Mouse (Mus musculus) pancreas, adult 10 weeks (tissue): ENCODE data around the gene Rnf224. TPM values are rescaled to one million over a fixed set of nuclear protein-coding genes. Genes with fewer than 3 reads are reported as not detected.

ENCODE experiments used
- polyA plus RNA-seq: library from polyadenylated mRNA; stranded (reverse); fragments of 350-450 nt; fragmentation: Illumina TruSeq; extraction: RNeasy Lipid Tissue Mini Kit (QIAGEN cat#74804); gene quantifications from one replicate; pipeline ENCODE4 v1.2.3, GENCODE M21; 2015; ENCODE audit warnings: low read depth, low replicate concordance; ENCODE audit not compliant: insufficient read depth

The Rnf224 gene
- not detected for polyA plus RNA-seq

DNA sequence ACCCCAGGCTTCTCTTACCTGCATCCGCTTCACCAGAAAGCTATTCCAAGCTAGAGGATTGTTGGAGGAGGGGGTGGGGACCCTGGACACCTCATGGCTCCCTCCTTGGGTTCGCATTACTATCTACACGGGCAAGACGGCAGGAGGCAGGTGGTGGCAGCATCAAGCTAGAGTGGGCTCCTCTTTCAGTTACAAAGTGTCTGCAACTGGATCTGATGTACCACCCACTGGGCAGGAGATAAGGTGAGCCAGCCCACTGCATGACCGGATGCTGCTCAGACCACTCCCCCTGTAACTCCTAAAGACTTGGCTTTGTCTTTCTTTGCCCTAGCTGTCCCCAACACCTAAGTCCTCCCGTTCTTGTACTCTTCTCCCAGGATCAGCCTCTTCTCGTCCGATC, at the start of gene Rnf224:
TSS of gene Rnf224 (minus strand) at position 174 of the 400 bp plus-strand sequence.

DNA sequence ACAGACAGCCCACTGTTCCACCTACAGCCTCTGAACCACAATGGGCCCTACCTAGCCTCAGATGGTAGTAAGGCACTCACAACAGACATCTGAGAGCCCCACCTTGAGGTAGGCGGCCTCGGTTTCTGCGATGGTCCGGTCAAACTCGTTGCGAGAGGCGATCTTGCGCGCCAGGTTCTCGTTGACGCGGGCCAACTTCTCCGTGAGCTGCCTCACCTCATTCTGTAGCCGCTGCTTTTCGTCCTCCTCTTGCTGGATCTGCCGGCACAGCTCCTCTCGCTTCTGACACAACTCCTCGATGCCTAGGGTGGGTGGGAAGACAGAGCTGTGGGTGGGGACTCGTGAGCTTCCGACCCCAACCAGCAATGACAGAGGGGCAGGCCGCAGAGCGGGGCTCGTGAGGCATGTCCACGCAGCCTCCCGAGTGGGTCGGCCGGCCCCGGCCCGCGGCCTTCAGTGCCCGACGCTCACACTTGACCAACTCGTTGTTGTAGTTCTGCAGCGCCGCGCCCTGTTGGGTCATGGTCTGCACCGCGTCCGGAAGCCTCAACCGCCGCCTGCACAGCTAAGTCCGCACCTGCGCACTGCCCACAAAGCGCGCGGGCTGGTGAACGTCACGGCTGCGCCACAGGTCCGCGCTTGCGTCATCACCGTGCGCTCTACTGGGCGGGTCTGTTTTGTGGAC, 35.4 kb upstream of the Rnf224 start, which contains the start of the genes Ssna1 and Anapc2:
TSS of gene Ssna1 (minus strand) at position 612 of the 685 bp plus-strand sequence.
TSS of gene Anapc2 (plus strand) at position 652 of the 685 bp plus-strand sequence.

GRCm38 (mm10) chr2:25262291-25262767, 25.7 kb upstream of the Rnf224 start, which contains the start of gene Tprn:
Gene Tprn (plus strand): TSS chr2:25262618.

GRCm38 (mm10) chr2:25255284-25255779, 18.7 kb upstream of the Rnf224 start, which contains the start of gene Tmem203:
Gene Tmem203 (plus strand): TSS chr2:25255439.

DNA sequence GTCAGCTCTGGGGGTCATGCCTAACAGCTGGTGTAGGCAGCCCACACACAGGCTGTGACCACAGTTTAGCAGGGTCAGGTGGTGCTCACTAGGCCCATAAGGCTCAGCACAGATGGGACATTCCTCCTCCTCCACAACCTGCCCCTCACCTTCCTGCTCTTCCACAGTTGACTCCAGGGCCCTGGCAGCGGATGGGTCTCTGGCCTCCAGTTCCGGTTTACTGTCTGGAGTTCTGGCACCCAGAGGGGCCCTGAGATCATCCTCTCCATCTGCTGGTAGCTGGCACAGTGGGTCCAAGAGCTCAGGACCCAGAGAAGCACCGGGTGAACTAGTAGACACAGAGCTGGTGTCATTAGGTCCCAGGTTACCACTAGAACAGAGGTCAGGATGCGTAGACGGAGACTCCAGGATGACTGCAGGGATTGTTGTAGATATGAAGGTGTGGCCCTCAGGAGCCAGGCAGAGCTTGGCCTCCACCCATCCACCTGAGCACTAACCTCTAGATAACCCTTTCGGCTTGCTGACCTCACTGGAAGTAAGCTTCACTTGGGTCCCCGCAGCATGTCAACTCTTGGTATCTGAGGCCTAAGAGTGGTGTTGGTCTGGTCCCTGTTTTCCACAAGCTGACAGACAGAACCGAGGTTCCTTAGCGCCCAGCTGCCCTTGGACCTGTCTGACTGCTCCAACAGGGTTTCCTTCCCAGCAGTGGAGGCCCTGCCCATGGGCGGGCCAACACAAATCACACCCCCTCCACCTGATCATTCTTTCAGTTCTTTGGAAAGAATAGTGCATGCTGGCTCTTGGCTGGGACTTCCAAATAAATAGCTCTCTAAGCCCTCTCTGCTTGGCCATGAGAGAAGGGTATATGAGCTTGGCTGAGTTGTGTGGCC, 9.8 kb upstream of the Rnf224 start, which contains the start of gene AL732309.1:
TSS of gene AL732309.1 (minus strand) at position 681 of the 890 bp plus-strand sequence.

GRCm38 (mm10) chr2:25242101-25242506, 5.5 kb upstream of the Rnf224 start, which contains the start of the genes Rnf208 and Cysrt1:
Gene Rnf208 (plus strand): TSS chr2:25242255.
Gene Cysrt1 (minus strand): TSS chr2:25242452.

GRCm38 (mm10) chr2:25234050-25234449, 2.5 kb downstream of the Rnf224 start, which contains the start of gene Slc34a3:
Gene Slc34a3 (minus strand): TSS chr2:25234364.

GRCm38 (mm10) chr2:25224492-25224765, 12.2 kb downstream of the Rnf224 start, which contains the start of gene Tubb4b:
Gene Tubb4b (minus strand): TSS chr2:25224702.

DNA sequence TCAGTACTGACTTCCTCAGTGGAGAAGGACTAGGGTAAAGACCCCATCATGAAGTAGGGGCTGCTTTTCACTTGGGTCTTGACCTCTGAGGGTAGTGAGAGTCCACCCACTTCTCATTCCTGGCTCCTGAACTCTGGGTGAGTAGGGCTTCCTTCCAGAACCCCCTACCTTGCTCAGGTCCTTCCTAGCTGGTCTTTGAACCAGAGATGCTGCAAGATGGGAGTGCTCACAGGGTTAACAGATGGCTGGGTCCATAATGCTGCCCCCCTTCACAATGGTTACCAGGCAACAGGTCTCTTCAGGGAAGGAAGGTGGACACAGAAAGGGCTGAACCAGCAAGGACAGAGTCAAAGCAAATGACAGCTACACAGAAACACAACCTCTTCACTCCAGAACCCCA, 18.1 kb downstream of the Rnf224 start, which contains the start of gene Fam166a:
TSS of gene Fam166a (plus strand) at position 301 of the 400 bp plus-strand sequence.

GRCm38 (mm10) chr2:25214444-25214843, 22.1 kb downstream of the Rnf224 start, which contains the start of gene Stpg3:
Gene Stpg3 (minus strand): TSS chr2:25214637.

DNA sequence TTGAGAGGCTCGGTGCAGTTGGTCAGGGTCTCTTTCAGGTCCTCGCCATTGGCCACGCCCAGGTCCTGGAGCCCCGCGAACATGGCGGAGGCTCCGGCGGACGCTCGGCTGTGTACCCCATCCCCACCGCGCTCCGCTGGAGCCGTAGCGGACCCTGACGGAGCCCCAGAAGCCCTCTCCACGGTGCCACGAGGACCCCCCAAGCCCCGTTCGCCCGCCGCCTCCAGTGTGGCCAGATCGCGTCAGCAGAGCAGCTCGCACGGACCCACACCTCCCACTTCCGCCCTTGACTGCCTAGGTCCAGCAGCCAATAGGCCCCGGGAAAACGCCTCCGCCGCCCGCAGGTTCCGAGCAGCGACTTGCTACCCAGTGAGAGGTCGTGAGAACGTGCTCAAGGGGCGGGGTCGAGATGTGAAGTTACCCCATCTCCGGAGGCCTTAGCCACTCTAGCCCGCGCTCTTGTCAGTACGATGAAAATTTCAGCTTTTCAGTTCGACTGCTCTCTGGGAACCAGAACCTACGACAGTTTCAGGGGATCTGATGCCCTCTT, 25.4 kb downstream of the Rnf224 start, which contains the start of gene Nelfb:
TSS of gene Nelfb (minus strand) at position 369 of the 550 bp plus-strand sequence.

DNA sequence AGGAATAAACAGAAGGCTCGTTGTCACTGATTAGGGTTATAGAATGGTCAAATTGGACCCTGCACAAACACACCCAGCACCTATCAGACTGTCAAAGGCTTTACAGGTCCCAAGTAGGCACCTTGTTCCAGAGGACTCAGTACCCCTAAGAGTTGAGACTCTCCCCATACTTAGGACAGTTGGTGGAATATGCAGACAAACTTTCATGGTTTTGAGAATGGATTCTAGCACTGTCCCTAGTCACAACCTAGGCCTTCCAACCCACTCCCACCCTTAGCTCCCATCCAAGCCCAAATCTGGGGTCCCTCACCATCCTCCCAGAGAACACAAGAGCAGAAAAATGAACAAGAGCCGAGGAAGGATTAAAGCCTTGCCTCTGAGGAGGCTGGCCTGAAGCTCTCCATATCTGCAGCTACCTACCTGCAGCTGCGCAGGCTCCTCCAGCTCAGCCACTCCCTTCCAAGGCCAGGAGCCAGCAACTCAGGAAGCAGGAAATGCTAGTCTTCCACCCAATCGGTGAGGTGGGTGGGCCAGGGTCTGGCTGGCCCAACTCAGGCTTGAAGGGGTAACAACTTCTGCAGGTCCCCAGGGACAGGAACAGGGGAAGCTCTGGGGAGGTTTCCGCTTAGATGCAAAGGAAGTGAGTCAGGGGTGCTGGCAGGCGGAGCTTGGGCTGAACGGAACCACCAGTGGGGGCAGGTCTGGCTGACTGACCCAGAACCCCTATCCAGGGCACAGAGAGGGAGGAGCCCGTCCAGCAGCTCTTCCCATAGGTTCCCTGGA, 40.2 kb downstream of the Rnf224 start, which contains the start of gene Tor4a:
TSS of gene Tor4a (minus strand) at position 715 of the 783 bp plus-strand sequence.

Other genes with a start within 250 kb of the Rnf224 start
- 18.6 TPM for gene Nsmf, start 182.4 kb downstream of the Rnf224 start, polyA plus RNA-seq
- gene Entpd8, start 156.5 kb downstream of the Rnf224 start, polyA plus RNA-seq: not detected
- gene Noxa1, start 141.6 kb downstream of the Rnf224 start, polyA plus RNA-seq: not detected
- gene Nrarp, start 56.0 kb downstream of the Rnf224 start, polyA plus RNA-seq: 5.7 TPM
- 4.7 TPM for gene Tor4a, start 39.9 kb downstream of the Rnf224 start, polyA plus RNA-seq
- 17.7 TPM for gene Nelfb, start 25.3 kb downstream of the Rnf224 start, polyA plus RNA-seq
- gene Stpg3, start 22.1 kb downstream of the Rnf224 start, polyA plus RNA-seq: not detected
- gene Fam166a, start 18.0 kb downstream of the Rnf224 start, polyA plus RNA-seq: not detected
- gene Tubb4b, start 12.1 kb downstream of the Rnf224 start, polyA plus RNA-seq: 52.2 TPM
- gene Slc34a3, start 2.4 kb downstream of the Rnf224 start, polyA plus RNA-seq: not detected
- 2.2 TPM for gene Rnf208, start 5.5 kb upstream of the Rnf224 start, polyA plus RNA-seq
- gene Cysrt1, start 5.7 kb upstream of the Rnf224 start, polyA plus RNA-seq: not detected
- gene AL732309.1, start 10.1 kb upstream of the Rnf224 start, polyA plus RNA-seq: 8.3 TPM
- gene Tmem203, start 18.7 kb upstream of the Rnf224 start, polyA plus RNA-seq: 6.4 TPM
- gene Tprn, start 25.8 kb upstream of the Rnf224 start, polyA plus RNA-seq: 1.3 TPM
- 14.8 TPM for gene Ssna1, start 35.7 kb upstream of the Rnf224 start, polyA plus RNA-seq
- 14.2 TPM for gene Anapc2, start 35.7 kb upstream of the Rnf224 start, polyA plus RNA-seq
- gene Tmem210, start 51.4 kb upstream of the Rnf224 start, polyA plus RNA-seq: not detected
- gene Lrrc26, start 53.1 kb upstream of the Rnf224 start, polyA plus RNA-seq: not detected
- 1.8 TPM for gene Grin1, start 82.4 kb upstream of the Rnf224 start, polyA plus RNA-seq
- 12.2 TPM for gene Man1b1, start 95.6 kb upstream of the Rnf224 start, polyA plus RNA-seq
- 24.6 TPM for gene Dpp7, start 119.6 kb upstream of the Rnf224 start, polyA plus RNA-seq
- gene Uap1l1, start 128.9 kb upstream of the Rnf224 start, polyA plus RNA-seq: 18.7 TPM
- not detected for gene Sapcd2, start 135.5 kb upstream of the Rnf224 start, polyA plus RNA-seq
- gene Entpd2, start 159.1 kb upstream of the Rnf224 start, polyA plus RNA-seq: 16.2 TPM
- gene Npdc1, start 162.6 kb upstream of the Rnf224 start, polyA plus RNA-seq: 96.2 TPM
- gene Fut7, start 186.5 kb upstream of the Rnf224 start, polyA plus RNA-seq: not detected
- gene Abca2, start 191.9 kb upstream of the Rnf224 start, polyA plus RNA-seq: 12.8 TPM
- gene Clic3, start 220.1 kb upstream of the Rnf224 start, polyA plus RNA-seq: not detected
- 43.3 TPM for gene Paxx, start 224.3 kb upstream of the Rnf224 start, polyA plus RNA-seq
- gene Ptgds, start 233.3 kb upstream of the Rnf224 start, polyA plus RNA-seq: 2.9 TPM